Mouse (Mus musculus): ENCODE results near the gene Wdr66. TPM values are rescaled to one million over a fixed set of nuclear protein-coding genes. Genes with fewer than 3 reads are reported as not detected.

Wdr66 gene
- total RNA-seq, 2 experiments from 2014 or later = 3.7 to 5.4 TPM

GRCm38 (mm10) chr5:123310221-123310620 lies 58.3 kb downstream of the Wdr66 start:
- DNase-seq (ENCODE audit: low spot score in 2 of 2) = no peak

- no peak for DNase-seq (ENCODE audit: low spot score in 2 of 2)
Measured at GRCm38 (mm10) chr5:123313058-123313630, 61.2 kb downstream of the Wdr66 start.

GRCm38 (mm10) chr5:123313851-123314380 lies 62.0 kb downstream of the Wdr66 start:
- no peak for DNase-seq (ENCODE audit: low spot score in 2 of 2)

- no peak for DNase-seq (ENCODE audit: low spot score in 2 of 2)
Measured at GRCm38 (mm10) chr5:123315219-123315866, 63.4 kb downstream of the Wdr66 start.

- no peak for DNase-seq (ENCODE audit: low spot score in 2 of 2)
Measured at GRCm38 (mm10) chr5:123317992-123318391, 66.1 kb downstream of the Wdr66 start.

- no peak for DNase-seq (ENCODE audit: low spot score in 2 of 2)
Measured at GRCm38 (mm10) chr5:123320136-123320535, 68.2 kb downstream of the Wdr66 start.

GRCm38 (mm10) chr5:123324242-123324641 lies 72.3 kb downstream of the Wdr66 start:
- no peak for DNase-seq (ENCODE audit: low spot score in 2 of 2)

- peak in 1 of 2 experiments; percentile 22 for DNase-seq (ENCODE audit: low spot score in 2 of 2)
Measured at GRCm38 (mm10) chr5:123326006-123326750, 74.3 kb downstream of the Wdr66 start.

- peak in 1 of 2 experiments; percentile 20 for DNase-seq (ENCODE audit: low spot score in 2 of 2)
Measured at GRCm38 (mm10) chr5:123326751-123327148, 74.8 kb downstream of the Wdr66 start.

GRCm38 (mm10) chr5:123327686-123328085 lies 75.8 kb downstream of the Wdr66 start:
- no peak for DNase-seq (ENCODE audit: low spot score in 2 of 2)

- DNase-seq (ENCODE audit: low spot score in 2 of 2) = no peak
Measured at GRCm38 (mm10) chr5:123333566-123333965, 81.7 kb downstream of the Wdr66 start.

GRCm38 (mm10) chr5:123336205-123336961 lies 84.5 kb downstream of the Wdr66 start:
- DNase-seq (ENCODE audit: low spot score in 2 of 2) = no peak

GRCm38 (mm10) chr5:123338463-123338862 lies 86.6 kb downstream of the Wdr66 start:
- no peak for DNase-seq (ENCODE audit: low spot score in 2 of 2)

GRCm38 (mm10) chr5:123343707-123344627 lies 92.1 kb downstream of the Wdr66 start, which contains the start of gene Bcl7a:
Gene Bcl7a (plus strand): TSS chr5:123343834.
- DNase-seq (ENCODE audit: low spot score in 2 of 2) = peak; percentile 94 to 95

- DNase-seq (ENCODE audit: low spot score in 2 of 2) = no peak
Measured at GRCm38 (mm10) chr5:123344628-123344962, 92.7 kb downstream of the Wdr66 start.

GRCm38 (mm10) chr5:123344963-123345852 lies 93.3 kb downstream of the Wdr66 start:
- DNase-seq (ENCODE audit: low spot score in 2 of 2) = peak; percentile 44 to 57

GRCm38 (mm10) chr5:123345853-123346654 lies 94.2 kb downstream of the Wdr66 start:
- DNase-seq (ENCODE audit: low spot score in 2 of 2) = peak; percentile 67 to 85

- DNase-seq (ENCODE audit: low spot score in 2 of 2) = no peak
Measured at GRCm38 (mm10) chr5:123346701-123347270, 94.9 kb downstream of the Wdr66 start.

Data from layer of hippocampus, postnatal 14 days (tissue).